Mouse (Mus musculus) ES-Bruce4 (cell line): Measurements from ENCODE around the gene Ttc39d. TPM values are rescaled to one million over a fixed set of nuclear protein-coding genes. Genes with fewer than 3 reads are reported as not detected.
"Not testable (repeated sequence)": the region's sequence is repeated elsewhere in the genome, so short reads cannot be mapped to it uniquely, and the experiment has no call there.

ENCODE experiments used
- H3K27ac ChIP-seq: 2 replicates; pipeline ENCODE4 v1.5.1; 2012; ENCODE audit warnings: low read length, inconsistent platforms; ENCODE audit not compliant: insufficient read depth
- H3K27me3 ChIP-seq: 2 replicates; pipeline ENCODE4 v1.6.1; 2012; ENCODE audit warnings: mild to moderate bottlenecking, low read length, inconsistent platforms; ENCODE audit not compliant: control insufficient read depth, poor library complexity, insufficient read depth, severe bottlenecking
- H3K36me3 ChIP-seq: 2 replicates; pipeline ENCODE4 v1.6.1; 2012; ENCODE audit warnings: inconsistent platforms, mild to moderate bottlenecking, low read length, moderate library complexity; ENCODE audit not compliant: control insufficient read depth, poor library complexity, insufficient read depth, severe bottlenecking
- H3K4me1 ChIP-seq: one replicate; pipeline ENCODE4 v1.8.1; 2011; ENCODE audit warnings: low read length; ENCODE audit not compliant: control insufficient read depth, insufficient read depth
- H3K4me3 ChIP-seq: 2 replicates; pipeline ENCODE4 v1.5.1; 2011; ENCODE audit warnings: low read depth, mild to moderate bottlenecking, low read length
- H3K9ac ChIP-seq: 2 replicates; pipeline ENCODE4 v1.6.1; 2012; ENCODE audit warnings: low read depth, mild to moderate bottlenecking, inconsistent platforms; ENCODE audit not compliant: poor library complexity, severe bottlenecking
- H3K9me3 ChIP-seq: replicated peaks from 2 replicates; pipeline ENCODE4 v1.6.1; 2012; ENCODE audit warnings: mild to moderate bottlenecking, low read length, inconsistent platforms; ENCODE audit not compliant: control insufficient read depth, poor library complexity, insufficient read depth, severe bottlenecking
- CTCF ChIP-seq: IDR thresholded peaks from one replicate; pipeline ENCODE4 v1.8.1; 2011; ENCODE audit warnings: low read depth, low read length
- EP300 ChIP-seq: IDR thresholded peaks from 2 replicates; pipeline ENCODE4 v1.6.1; 2011; ENCODE audit warnings: low read depth, low read length; ENCODE audit not compliant: insufficient read depth
- POLR2A ChIP-seq: IDR thresholded peaks from one replicate; pipeline ENCODE4 v1.8.1; 2011; ENCODE audit warnings: low read length; ENCODE audit not compliant: insufficient read depth
- polyA plus RNA-seq: library from polyadenylated mRNA; stranded (reverse); fragments of >200 nt; gene quantifications from 2 replicates; pipeline ENCODE4 v1.2.4, GENCODE M21; 2011; ENCODE audit warnings: low read depth; ENCODE audit not compliant: missing spikeins, insufficient read depth, insufficient read length

The Ttc39d gene
- polyA plus RNA-seq, 1 experiment, result not detected

DNA sequence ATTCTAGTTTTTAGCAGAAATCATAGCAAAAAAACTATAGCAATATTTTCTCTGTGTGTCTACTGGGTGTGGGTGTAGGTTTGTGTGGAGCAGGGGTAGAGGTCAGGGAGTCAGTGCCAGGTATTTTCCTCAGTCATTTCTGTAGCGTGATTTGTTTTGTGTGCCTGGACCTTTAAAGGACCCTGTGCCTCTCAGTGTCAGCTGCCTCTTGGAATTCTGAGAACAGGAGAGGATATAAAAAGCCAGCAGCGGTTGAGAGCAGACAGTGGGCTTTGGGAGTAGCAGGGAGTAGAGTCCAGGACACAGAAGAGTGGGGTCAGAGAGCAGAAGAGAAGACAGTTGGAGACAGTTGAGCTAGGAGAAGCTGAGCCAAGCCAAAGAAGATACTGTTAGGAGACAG, 12.9 kb downstream of the Ttc39d start:
- TF ChIP-seq CTCF, result no peak
- TF ChIP-seq EP300, result no peak
- no peak for TF ChIP-seq POLR2A
- H3K36me3 ChIP-seq, result no peaks in the 10 kb centered on the region
- H3K9ac ChIP-seq, result no peak overlapping the region
- H3K9me3 ChIP-seq, result no peaks in the 10 kb centered on the region
- H3K27me3 ChIP-seq, result no peaks in the 10 kb centered on the region; the same call in 1 of the 2 replicates
- H3K4me1 ChIP-seq, result no peaks in the 10 kb centered on the region
- no peak overlapping the region for H3K4me3 ChIP-seq
- no peak overlapping the region for H3K27ac ChIP-seq

DNA sequence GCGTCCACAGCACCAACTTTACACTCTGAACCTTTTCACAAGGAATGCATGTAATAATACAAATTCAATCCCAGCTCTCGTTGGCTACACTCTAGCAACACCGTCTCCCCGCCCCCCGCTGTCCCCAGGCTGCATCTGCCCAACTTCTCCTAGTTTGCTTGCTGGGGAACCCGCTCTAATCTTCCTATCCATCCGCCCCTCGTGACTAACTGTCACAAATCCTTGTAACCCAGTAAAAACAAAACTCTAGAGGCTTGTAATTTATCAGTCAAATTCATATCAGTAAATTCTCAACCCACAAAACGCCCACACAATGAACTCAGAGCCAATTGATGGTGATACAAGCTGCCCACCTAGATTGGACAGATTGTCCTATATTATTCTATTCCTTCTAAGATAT, 13.9 kb downstream of the Ttc39d start:
- no peak overlapping the region for H3K9ac ChIP-seq
- no peaks in the 10 kb centered on the region; the same call in 1 of the 2 replicates for H3K27me3 ChIP-seq
- H3K4me1 ChIP-seq, result no peaks in the 10 kb centered on the region
- no peaks in the 10 kb centered on the region for H3K9me3 ChIP-seq
- no peak for TF ChIP-seq CTCF
- no peak for TF ChIP-seq POLR2A
- TF ChIP-seq EP300, result no peak
- no peak overlapping the region for H3K27ac ChIP-seq
- H3K4me3 ChIP-seq, result no peak overlapping the region
- peaks cover under 1% of the 10 kb centered on the region; the same call in 1 of the 2 replicates for H3K36me3 ChIP-seq

DNA sequence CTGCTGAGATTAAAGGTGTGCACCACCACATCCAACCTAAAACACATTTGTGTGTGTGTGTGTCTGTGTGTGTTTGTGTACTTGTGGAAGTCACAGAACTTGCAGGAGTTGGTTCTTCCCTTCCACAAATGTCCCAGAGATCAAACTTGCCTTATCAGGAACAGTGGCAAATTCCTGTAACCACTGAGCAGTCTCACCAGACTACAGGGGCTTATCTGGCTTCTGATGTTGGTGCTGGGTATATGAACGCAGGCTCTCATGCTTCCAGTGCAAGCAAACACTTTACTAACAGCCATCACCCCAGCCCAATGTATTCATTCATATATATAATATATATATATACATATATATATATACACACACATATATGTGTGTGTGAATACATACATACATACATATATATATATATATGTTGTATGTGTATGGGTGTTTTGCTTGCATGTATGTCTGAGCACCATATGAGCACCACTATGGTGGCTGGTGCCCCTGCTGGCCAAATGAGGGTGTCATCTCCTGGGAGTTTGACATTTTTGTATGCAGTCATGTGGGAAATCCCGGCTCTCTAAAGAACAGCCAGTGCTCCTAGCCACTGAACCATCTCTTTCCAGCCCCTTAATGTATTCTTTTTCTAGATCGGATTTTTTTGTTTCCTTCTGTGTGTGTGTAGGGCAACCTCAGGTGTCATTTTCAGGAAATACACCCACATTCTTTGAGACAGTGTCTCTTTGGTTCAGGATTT, 14.8 kb downstream of the Ttc39d start:
- Histone ChIP-seq H3K27me3 (no peaks in the 10 kb centered on the region; the same call in 1 of the 2 replicates), H3K4me3 (no peak overlapping the region), H3K27ac (no peak overlapping the region), H3K9ac (no peak overlapping the region), H3K4me1 (no peaks in the 10 kb centered on the region), H3K9me3 (no peaks in the 10 kb centered on the region), H3K36me3 (peaks cover 7% of the 10 kb centered on the region)
- TF ChIP-seq POLR2A, result no peak
- no peak for TF ChIP-seq EP300
- TF ChIP-seq CTCF, result no peak

DNA sequence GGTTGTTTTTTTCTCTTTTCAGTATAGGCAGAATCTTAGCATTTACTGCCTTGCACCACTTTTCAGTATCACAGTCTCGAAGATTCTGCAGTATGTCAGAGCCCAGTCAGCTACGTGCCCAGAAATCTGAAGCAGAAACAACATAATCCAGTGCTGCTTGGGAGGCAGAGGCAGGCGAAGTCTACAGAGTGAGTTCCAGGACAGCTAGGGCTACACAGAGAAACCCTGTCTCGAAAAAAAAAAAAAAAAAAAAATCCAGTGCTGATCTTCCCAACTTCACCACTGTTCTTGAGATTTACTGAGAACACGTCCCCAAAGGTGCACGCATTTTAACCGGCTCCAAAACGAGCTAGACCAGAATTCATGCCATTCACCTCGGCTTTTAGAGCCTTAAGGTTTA, 16.6 kb downstream of the Ttc39d start:
- TF ChIP-seq EP300 (no peak), CTCF (no peak), POLR2A (no peak)
- peak overlapping the region; percentile 95 for H3K4me3 ChIP-seq
- peak overlapping the region; percentile 94 for H3K9ac ChIP-seq
- H3K27me3 ChIP-seq, result no peaks in the 10 kb centered on the region; the same call in 1 of the 2 replicates
- H3K27ac ChIP-seq, result peak overlapping the region; percentile 84
- no peaks in the 10 kb centered on the region for H3K9me3 ChIP-seq
- H3K36me3 ChIP-seq, result peaks cover 21% of the 10 kb centered on the region
- H3K4me1 ChIP-seq, result no peaks in the 10 kb centered on the region

DNA sequence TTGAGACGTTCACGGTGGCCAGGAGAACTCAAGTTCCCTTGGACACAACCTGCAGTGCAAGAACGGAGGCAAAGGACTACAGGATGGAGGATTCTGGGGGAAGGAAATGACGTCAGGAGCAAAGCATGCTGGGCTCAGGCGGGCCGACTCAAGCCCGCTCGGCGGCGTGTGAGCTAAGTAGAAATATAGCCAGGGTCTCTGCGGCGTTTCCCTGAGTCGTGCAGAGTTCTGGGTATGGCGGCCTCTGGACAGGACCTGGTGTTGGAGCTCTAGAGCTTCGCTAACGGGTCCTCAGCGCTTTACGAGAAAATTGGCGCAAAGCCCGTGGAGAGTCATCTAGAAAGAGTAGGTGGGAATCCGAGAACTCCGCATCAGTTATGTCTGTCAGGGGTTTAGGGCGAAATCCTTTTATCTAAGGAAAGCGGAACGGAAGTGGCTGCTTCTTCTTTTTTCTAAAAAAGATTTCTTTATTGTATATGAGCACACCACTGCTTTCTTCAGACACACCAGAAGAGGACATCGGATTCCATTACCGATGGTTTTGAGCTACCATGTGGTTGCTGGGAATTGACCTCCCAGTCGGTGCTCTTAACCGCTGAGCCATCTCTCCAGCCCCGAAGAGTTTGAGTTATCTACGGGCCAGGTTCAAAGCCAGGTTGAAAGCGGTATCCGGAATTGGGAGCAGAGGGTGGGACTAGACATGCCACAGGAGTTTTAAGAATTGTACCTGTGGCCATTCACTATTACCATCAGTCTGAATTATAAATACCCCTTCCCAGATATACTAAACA, 17.3 kb downstream of the Ttc39d start, which contains the start of gene Gemin6:
TSS of gene Gemin6 (plus strand) at position 116 of the 791 bp plus-strand sequence.
- Histone ChIP-seq H3K27ac (peak within 1 kb of the TSS; percentile 85), H3K27me3 (no peaks in the 10 kb centered on the region), H3K9ac (peak within 1 kb of the TSS; percentile 94), H3K4me3 (peak within 1 kb of the TSS; percentile 95), H3K36me3 (peaks cover 27% of the 10 kb centered on the region), H3K4me1 (no peaks in the 10 kb centered on the region), H3K9me3 (no peaks in the 10 kb centered on the region)
- no peak for TF ChIP-seq CTCF
- TF ChIP-seq POLR2A, result peak; percentile 84
- TF ChIP-seq EP300, result 0 out of 2 replicates have a peak, but pooled peaks have one; percentile 6

DNA sequence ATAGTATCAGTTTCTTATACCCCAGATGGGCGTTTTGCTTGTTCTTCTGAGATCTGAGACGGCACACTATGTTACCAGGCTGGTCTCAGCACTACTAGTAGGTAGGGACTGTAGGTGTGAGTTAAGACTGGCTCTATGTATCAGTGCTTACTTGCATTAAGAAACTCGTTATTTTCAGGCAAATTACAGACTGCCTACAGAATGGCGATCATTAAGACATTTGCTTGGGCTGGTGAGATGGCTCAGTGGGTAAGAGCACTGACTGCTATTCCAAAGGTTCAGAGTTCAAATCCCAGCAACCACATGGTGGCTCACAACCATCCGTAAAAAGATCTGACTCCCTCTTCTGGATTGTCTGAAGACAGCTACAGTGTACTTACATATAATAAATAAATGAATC, 17.9 kb downstream of the Ttc39d start:
- H3K9me3 ChIP-seq, H3K27me3 ChIP-seq, H3K4me1 ChIP-seq: not testable (repeated sequence)
- H3K4me3 ChIP-seq, result peak overlapping the region; percentile 95
- peaks cover 27% of the 10 kb centered on the region for H3K36me3 ChIP-seq
- H3K9ac ChIP-seq, result peak overlapping the region; percentile 94
- peak overlapping the region; percentile 85 for H3K27ac ChIP-seq
